Mouse (Mus musculus): Measurements from ENCODE around the gene Gm5039. TPM values are rescaled to one million over a fixed set of nuclear protein-coding genes. Genes with fewer than 3 reads are reported as not detected.
"Not testable (repeated sequence)": the region's sequence is repeated elsewhere in the genome, so short reads cannot be mapped to it uniquely, and the experiment has no call there.

The Gm5039 gene
- not detected in 2 replicates for polyA plus RNA-seq (2015; fragmentation: Nextera tagmentation; extraction: Ambion mirVana)

DNA sequence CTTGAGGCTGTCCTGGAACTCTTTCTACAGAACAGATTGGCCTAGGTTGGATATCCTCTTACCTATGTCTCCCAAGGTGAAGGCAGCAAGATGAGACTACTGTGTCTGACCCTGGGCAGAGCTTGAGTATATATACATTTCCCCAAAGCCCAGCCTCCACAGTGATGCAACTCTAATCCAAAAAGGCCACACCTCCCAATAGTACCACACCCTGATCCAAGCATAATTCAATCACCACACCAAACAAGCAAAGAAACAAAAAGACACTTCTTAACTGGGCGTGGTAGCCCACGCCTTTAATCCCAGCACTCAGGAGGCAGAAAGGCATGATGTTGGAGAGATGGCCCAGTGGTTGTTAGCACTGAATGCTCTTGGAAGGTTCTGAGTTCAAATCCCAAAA, at the start of gene Gm5039:
Gene Gm5039, minus strand, starts transcription at position 101 of the 400 bp plus-strand sequence.
- not testable (repeated sequence) for H3K4me3 ChIP-seq (replicated peaks); H3K9me3 ChIP-seq (replicated peaks); H3K36me3 ChIP-seq; H3K4me2 ChIP-seq (replicated peaks); H3K27me3 ChIP-seq; H3K27ac ChIP-seq (replicated peaks); ATAC-seq (ENCODE audit: insufficient number of reproducible peaks, low FRiP score, low TSS enrichment, low read depth); H3K9ac ChIP-seq; H3K4me1 ChIP-seq
- 86% methylated on average over 2 of the region's 2 CpGs for WGBS

DNA sequence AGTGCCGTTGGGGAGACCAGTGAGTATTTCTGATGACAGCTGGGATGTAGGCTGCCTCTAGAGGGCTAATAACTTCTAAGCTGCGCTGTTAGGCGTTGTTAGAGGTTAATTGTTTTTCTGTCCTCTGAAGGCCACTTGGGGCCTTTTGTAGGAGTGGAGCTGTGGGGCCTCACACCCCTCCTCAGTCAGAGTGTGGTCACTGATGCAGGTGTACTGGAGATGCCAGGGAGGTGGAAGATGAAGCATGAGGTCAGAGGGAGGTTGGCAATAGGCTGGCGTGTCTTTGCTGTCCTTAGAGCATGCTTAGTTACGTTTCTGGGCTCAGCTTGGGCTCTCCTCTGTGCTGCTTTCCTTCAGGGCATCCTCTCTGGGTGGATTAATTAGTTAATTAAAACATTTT, 48.2 kb upstream of the Gm5039 start:
- H3K9ac ChIP-seq: no peak overlapping the region
- 0 out of 2 replicates have a peak, but pooled peaks have one; percentile 60 for ATAC-seq (ENCODE audit: insufficient number of reproducible peaks, low FRiP score, low TSS enrichment, low read depth)
- H3K4me2 ChIP-seq (replicated peaks): no peak overlapping the region
- H3K4me3 ChIP-seq (replicated peaks): no peak overlapping the region
- no peaks in the 10 kb centered on the region for H3K9me3 ChIP-seq (replicated peaks)
- no peaks in the 10 kb centered on the region for H3K27me3 ChIP-seq
- WGBS: 76% methylated on average over 5 of the region's 5 CpGs
- H3K27ac ChIP-seq (replicated peaks): no peak overlapping the region
- H3K36me3 ChIP-seq: no peaks in the 10 kb centered on the region; the same call in 1 of the 2 replicates
- H3K4me1 ChIP-seq: no peaks in the 10 kb centered on the region

DNA sequence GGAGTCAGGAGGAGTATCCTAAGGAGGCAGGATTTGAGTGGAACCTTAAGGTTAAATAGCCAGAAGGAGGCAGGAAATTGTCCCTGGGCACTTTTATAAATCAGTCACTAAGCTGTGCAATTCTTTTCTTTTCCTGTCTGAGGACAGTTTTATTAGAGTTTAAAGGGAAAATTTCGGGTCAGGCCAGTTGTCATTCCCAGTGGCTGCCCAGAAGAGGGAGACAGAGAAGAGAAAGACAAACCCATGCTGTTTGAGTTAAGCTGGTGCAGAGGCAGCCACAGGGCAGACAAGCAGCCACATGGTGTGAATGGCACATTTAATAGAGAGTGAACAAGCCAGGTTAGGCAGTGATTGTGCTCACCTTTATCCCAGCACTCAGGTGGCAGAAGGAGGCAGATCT, 46.5 kb upstream of the Gm5039 start:
- ATAC-seq (ENCODE audit: insufficient number of reproducible peaks, low FRiP score, low TSS enrichment, low read depth); H3K9me3 ChIP-seq (replicated peaks); H3K4me2 ChIP-seq (replicated peaks); H3K36me3 ChIP-seq; H3K4me1 ChIP-seq; H3K4me3 ChIP-seq (replicated peaks); H3K9ac ChIP-seq; H3K27ac ChIP-seq (replicated peaks); H3K27me3 ChIP-seq: not testable (repeated sequence)
- 11% methylated on average over 1 of the region's 1 CpGs for WGBS

DNA sequence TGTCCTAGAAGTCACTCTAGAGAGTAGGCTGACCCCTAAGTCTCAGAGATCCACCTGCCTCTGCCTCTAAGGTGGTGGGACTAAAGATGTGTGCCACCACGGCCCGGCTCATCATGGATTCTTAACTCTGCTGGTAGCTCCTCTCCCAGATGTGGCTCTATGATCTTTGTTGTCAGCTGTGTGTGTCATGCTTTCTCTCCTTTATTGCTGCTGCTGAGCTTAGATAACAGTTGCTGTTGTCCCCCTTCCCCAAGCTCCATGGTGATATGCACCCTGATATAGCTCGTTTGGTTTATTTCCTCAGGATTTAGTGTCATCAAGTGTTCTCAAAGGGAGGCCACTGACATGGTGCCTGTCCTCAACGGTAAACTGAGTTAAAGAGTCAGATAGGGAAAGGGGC, 45.9 kb upstream of the Gm5039 start:
- 80% methylated on average over 4 of the region's 4 CpGs for WGBS
- not testable (repeated sequence) for H3K27me3 ChIP-seq; H3K36me3 ChIP-seq; H3K27ac ChIP-seq (replicated peaks); ATAC-seq (ENCODE audit: insufficient number of reproducible peaks, low FRiP score, low TSS enrichment, low read depth); H3K4me2 ChIP-seq (replicated peaks); H3K4me1 ChIP-seq; H3K4me3 ChIP-seq (replicated peaks); H3K9me3 ChIP-seq (replicated peaks); H3K9ac ChIP-seq

DNA sequence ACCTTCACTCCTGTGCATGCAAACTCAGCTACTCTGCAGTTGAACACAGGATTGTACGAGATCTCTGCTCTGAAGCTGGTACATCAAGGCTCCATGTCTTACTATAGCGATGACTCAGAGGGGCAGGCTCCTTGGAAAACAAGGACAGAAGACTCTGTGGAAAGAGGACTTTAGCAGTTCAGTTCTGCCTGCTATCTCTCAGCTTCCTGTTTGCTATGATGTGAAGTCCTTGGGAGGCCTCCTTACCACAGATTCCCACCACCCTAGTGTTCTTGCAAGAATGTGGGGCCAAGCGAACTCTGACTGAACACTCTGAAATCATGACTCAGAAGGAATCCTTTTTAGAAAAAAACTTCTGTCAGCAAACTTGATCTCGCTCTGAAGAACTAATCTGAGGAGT, 44.8 kb upstream of the Gm5039 start:
- H3K27ac ChIP-seq (replicated peaks): no peak overlapping the region
- H3K4me1 ChIP-seq: no peaks in the 10 kb centered on the region
- no peak overlapping the region for H3K9ac ChIP-seq
- 76% methylated on average over 4 of the region's 4 CpGs for WGBS
- H3K4me3 ChIP-seq (replicated peaks): no peak overlapping the region
- H3K4me2 ChIP-seq (replicated peaks): no peak overlapping the region
- ATAC-seq (ENCODE audit: insufficient number of reproducible peaks, low FRiP score, low TSS enrichment, low read depth): no peak
- no peaks in the 10 kb centered on the region for H3K9me3 ChIP-seq (replicated peaks)
- H3K36me3 ChIP-seq: no peaks in the 10 kb centered on the region
- H3K27me3 ChIP-seq: no peaks in the 10 kb centered on the region

DNA sequence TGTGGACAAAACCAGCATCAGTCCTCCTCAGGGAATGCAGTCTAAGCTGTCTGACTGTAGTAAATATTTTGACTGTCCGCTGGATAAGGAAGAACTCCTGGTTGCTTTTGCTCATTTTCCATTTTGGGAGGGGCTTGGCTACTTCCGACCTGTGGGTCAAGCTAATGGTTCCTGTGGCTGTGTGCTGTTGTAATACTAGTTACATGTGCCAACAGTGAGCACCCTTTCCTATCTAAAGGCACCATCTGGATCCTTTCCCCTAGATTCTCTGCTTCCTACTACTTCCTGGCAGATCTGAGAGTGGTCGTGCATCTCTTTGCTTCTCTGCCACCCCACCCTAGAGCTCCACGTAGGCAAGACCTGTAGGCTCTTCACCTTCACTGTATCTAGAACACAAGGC, 43.8 kb upstream of the Gm5039 start:
- no peak for ATAC-seq (ENCODE audit: insufficient number of reproducible peaks, low FRiP score, low TSS enrichment, low read depth)
- H3K4me1 ChIP-seq: no peaks in the 10 kb centered on the region
- H3K9ac ChIP-seq: no peak overlapping the region
- no peak overlapping the region for H3K27ac ChIP-seq (replicated peaks)
- H3K36me3 ChIP-seq: no peaks in the 10 kb centered on the region
- no peak overlapping the region for H3K4me3 ChIP-seq (replicated peaks)
- H3K9me3 ChIP-seq (replicated peaks): no peaks in the 10 kb centered on the region
- 83% methylated on average over 4 of the region's 4 CpGs for WGBS
- H3K4me2 ChIP-seq (replicated peaks): no peak overlapping the region
- H3K27me3 ChIP-seq: no peaks in the 10 kb centered on the region

DNA sequence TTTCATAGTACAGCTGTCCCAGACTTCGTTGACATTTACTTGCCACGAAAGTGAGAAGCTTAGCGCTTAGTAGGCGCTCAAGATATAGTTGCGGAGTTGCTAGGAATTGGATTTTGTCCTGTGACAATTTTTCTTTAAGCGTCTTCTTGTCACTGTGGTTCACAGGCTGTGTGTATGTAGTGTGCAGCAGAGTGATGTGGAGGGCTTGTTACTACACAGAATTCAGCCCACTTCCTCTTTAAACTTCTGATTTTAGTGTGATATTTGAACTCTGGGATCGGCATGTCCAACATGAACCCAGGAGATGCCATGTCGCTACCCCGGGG, 37.3 kb upstream of the Gm5039 start:
- no peaks in the 10 kb centered on the region for H3K27me3 ChIP-seq
- no peak for ATAC-seq (ENCODE audit: insufficient number of reproducible peaks, low FRiP score, low TSS enrichment, low read depth)
- H3K4me2 ChIP-seq (replicated peaks): peak overlapping the region; percentile 79
- 45% methylated on average over 9 of the region's 9 CpGs for WGBS
- H3K4me3 ChIP-seq (replicated peaks): peak overlapping the region; percentile 85
- no peak overlapping the region for H3K27ac ChIP-seq (replicated peaks)
- no peaks in the 10 kb centered on the region for H3K36me3 ChIP-seq
- no peaks in the 10 kb centered on the region for H3K9me3 ChIP-seq (replicated peaks)
- no peak overlapping the region for H3K9ac ChIP-seq
- H3K4me1 ChIP-seq: 0 out of 2 replicates have a peak, but pooled peaks cover 3% of the 10 kb centered on the region

DNA sequence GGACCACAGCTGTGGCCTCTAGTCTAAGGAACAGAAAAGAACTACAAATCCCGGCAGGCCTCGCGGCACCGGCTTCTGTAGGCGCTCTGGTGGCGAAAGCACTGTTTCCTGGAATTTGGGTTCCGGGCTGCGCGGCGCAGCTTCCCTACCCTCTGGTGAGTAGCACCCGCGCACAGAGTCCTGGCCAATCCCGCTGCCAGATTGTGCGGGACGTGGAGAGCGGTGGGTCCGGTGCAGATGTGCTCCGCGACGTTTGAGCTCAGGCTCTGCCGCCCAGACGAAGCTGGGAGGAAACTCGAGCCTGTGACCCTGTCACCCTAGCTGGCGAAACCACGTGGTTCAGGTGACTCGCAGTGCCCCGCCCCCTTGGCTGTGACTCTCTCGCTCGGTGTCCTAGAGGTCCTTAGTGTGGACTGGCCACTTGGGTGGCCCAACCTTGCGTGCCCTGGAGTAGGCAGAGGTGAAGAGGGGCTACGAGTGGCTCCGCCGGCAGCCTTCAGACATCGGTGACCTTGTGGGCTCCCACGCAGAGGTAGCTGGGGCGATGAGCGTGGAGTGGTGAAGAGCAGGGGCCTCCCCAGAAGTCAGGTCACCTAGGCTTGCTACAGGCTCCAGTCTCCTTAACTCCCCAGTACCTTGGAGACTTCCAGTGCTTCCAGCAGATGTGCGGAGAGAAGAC, 36.8 kb upstream of the Gm5039 start, which contains the start of gene Adck1:
Gene Adck1, plus strand, starts transcription at position 114 of the 679 bp plus-strand sequence.
- Histone ChIP-seq H3K4me2 (replicated peaks) (peak within 1 kb of the TSS; percentile 79), H3K4me3 (replicated peaks) (peak within 1 kb of the TSS; percentile 85), H3K27ac (replicated peaks) (peak within 1 kb of the TSS; percentile 70), H3K27me3 (no peaks in the 10 kb centered on the region), H3K36me3 (no peaks in the 10 kb centered on the region), H3K9ac (peak within 1 kb of the TSS; percentile 64), H3K9me3 (replicated peaks) (no peaks in the 10 kb centered on the region), H3K4me1 (0 out of 2 replicates have a peak, but pooled peaks cover 3% of the 10 kb centered on the region)
- WGBS: under 1% methylated on average over 38 of the region's 38 CpGs
- ATAC-seq (ENCODE audit: insufficient number of reproducible peaks, low FRiP score, low TSS enrichment, low read depth): peak; percentile 88

DNA sequence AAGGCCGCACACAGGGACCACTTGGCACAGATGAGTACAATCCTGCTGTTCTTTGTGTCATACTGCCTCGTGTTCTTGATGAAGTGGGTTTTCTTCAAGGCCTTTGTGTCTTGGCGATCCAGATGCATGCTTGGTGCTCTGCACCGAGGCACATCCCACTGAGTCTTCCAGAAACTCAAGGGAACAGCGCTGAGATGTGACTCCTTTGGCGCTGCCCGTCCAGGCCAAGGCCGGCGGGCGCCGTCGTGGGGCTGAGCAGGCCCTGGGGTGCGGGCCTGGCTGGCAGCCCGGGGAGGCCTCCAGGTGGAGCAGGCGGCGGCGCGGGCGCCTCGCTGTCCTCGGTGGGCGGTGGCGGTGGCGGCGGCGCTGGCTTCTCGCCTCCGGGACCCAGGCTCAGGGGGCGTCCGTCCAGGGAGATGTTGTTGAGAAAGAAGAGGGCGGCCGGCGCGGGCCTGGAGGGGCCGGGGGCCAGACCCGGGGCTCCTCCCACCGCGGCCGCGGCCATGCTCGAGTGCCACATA, 30.4 kb upstream of the Gm5039 start:
- WGBS: 18% methylated on average over 41 of the region's 41 CpGs
- peak overlapping the region; percentile 32 for H3K4me3 ChIP-seq (replicated peaks)
- H3K36me3 ChIP-seq: no peaks in the 10 kb centered on the region
- H3K9ac ChIP-seq: 0 out of 2 replicates have a peak overlapping the region, but pooled peaks have one; percentile 1
- H3K27me3 ChIP-seq: no peaks in the 10 kb centered on the region
- no peaks in the 10 kb centered on the region for H3K4me1 ChIP-seq
- H3K9me3 ChIP-seq (replicated peaks): no peaks in the 10 kb centered on the region
- ATAC-seq (ENCODE audit: insufficient number of reproducible peaks, low FRiP score, low TSS enrichment, low read depth): no peak
- no peak overlapping the region for H3K27ac ChIP-seq (replicated peaks)
- H3K4me2 ChIP-seq (replicated peaks): peak overlapping the region; percentile 51

DNA sequence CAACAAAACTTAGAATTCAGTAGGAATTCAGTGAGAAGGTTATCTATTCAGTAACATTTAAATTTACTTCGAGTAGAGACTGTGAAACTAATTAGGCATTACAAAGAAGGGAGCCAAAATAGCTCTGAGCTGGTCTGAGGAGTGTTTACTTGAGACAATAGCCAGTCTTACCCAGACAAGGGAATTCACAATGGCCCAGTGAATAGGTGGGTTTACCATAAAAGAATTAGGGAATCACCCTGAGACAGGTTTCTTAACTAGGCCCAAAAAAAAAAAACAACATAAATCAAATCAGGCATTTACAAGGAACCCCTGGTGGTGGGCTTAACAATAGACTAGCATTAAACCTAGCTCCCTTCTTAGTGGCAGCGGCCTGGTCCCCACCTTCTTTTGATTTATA, 17.5 kb upstream of the Gm5039 start:
- not testable (repeated sequence) for H3K4me1 ChIP-seq; H3K9me3 ChIP-seq (replicated peaks); H3K27ac ChIP-seq (replicated peaks); ATAC-seq (ENCODE audit: insufficient number of reproducible peaks, low FRiP score, low TSS enrichment, low read depth); H3K36me3 ChIP-seq; H3K27me3 ChIP-seq; H3K9ac ChIP-seq; H3K4me3 ChIP-seq (replicated peaks); H3K4me2 ChIP-seq (replicated peaks)
- 54% methylated on average over 2 of the region's 2 CpGs for WGBS

DNA sequence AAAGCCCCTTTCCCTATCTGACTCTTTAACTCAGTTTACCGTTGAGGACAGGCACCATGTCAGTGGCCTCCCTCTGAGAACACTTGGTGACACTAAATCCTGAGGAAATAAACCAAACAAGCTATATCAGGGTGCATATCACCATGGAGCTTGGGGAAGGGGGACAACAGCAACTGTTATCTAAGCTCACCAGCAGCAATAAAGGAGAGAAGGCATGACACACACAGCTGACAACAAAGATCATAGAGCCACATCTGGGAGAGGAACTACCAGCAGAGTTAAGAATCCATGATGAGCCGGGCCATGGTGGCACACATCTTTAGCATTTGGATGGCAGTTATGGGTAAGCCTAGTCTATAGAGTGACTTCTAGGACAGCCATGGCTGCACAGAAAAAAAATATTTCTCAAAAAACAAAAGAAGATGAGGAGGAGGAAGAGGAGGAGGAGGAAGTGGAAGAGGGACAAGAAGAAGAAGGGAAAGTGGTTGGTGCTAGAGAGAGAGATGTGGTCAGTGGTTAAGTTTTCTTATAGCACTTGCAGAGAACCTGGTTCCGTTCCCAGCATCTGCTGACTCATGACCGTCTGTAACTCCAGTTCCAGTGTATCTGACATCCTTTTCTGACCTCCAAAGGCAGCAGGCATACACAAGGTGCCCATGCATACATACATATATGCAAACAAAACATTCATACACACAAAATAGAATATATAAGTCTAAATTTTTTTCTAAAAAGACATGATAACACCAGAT, 13.0 kb upstream of the Gm5039 start:
- not testable (repeated sequence) for ATAC-seq (ENCODE audit: insufficient number of reproducible peaks, low FRiP score, low TSS enrichment, low read depth); H3K36me3 ChIP-seq; H3K4me2 ChIP-seq (replicated peaks); H3K27ac ChIP-seq (replicated peaks); H3K9me3 ChIP-seq (replicated peaks); H3K27me3 ChIP-seq; H3K4me1 ChIP-seq; H3K4me3 ChIP-seq (replicated peaks); H3K9ac ChIP-seq
- WGBS: 65% methylated on average over 4 of the region's 4 CpGs
